Comparison of ENCODE assay signal across 8 mouse cellular contexts in the genomic region with DNA sequence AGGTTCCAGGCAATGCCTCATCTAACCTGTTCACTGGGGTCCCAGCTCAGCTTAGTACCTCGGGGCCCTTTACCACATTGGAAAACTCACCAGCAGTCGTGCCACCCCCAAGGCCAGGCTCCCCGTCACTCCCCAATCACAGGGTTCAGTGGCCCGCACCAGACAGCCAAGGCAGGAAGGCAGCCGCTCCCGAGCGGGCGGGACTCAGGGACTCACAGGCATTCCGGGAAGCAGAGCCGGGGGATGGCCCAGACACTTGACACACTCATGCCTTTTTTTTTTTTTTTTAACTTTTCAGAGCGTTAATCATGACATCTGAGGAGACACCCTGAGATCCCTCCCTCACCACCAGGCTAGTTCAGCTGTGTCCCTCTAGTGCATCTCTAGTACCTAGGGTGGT. TPM values are rescaled to one million over a fixed set of nuclear protein-coding genes. Genes with fewer than 3 reads are reported as not detected.
A peak's percentile ranks its signal among the peaks of the same experiment; 100 is the strongest.
DNase-seq lines count a peak whose midpoint lies in the region; ATAC-seq and TF ChIP-seq lines count a peak whose summit lies in the region.

No protein-coding gene starts in this region.

- no peaks in the 10 kb centered on the region for H3K36me3 ChIP-seq in embryonic facial prominence, embryonic 14.5 days (ENCODE audit: control insufficient read depth, insufficient read depth, low read length)
- no peaks in the 10 kb centered on the region for H3K36me3 ChIP-seq in kidney, adult 2 months (ENCODE audit: control insufficient read depth, insufficient read depth, low read length)
- no peaks in the 10 kb centered on the region for H3K36me3 ChIP-seq in lung, postnatal 0 days (ENCODE audit: insufficient read depth, low read length)

- H3K27ac ChIP-seq in embryonic facial prominence, embryonic 14.5 days (replicated peaks; ENCODE audit: low read depth, low read length) = no peak overlapping the region
- no peak overlapping the region; the same call in 1 of the 2 replicates for H3K27ac ChIP-seq in kidney, adult 2 months (ENCODE audit: insufficient read depth, low read depth, low read length)
- peak overlapping the region; percentile 85 for H3K27ac ChIP-seq in lung, postnatal 0 days (ENCODE audit: low read length)

- H3K27me3 ChIP-seq in embryonic facial prominence, embryonic 14.5 days (replicated peaks; ENCODE audit: control insufficient read depth, insufficient read depth, low read length) = no peaks in the 10 kb centered on the region
- no peaks in the 10 kb centered on the region for H3K27me3 ChIP-seq in kidney, adult 2 months (replicated peaks; ENCODE audit: control insufficient read depth, insufficient read depth, low read length)
- no peaks in the 10 kb centered on the region for H3K27me3 ChIP-seq in lung, postnatal 0 days (replicated peaks; ENCODE audit: insufficient read depth, low read length)

- peak; percentile 66 to 76 for DNase-seq in lung, adult 18-20 months
- DNase-seq in lung, postnatal 25 days (ENCODE audit: low spot score) = no peak
- DNase-seq in embryonic facial prominence, embryonic 14.5 days (ENCODE audit: low spot score) = no peak
- peak; percentile 73 for DNase-seq in kidney, adult 2 months
- peak; percentile 71 for DNase-seq in lung, postnatal 0 days (ENCODE audit: low spot score)
- DNase-seq in embryo, embryonic 9.5 days (ENCODE audit: extremely low spot score) = no peak
- no peak for DNase-seq in embryo, embryonic 10.5 days (ENCODE audit: low spot score)
- no peak for DNase-seq in spleen, postnatal 14 days (ENCODE audit: low spot score in 2 of 2)

- H3K4me3 ChIP-seq in embryonic facial prominence, embryonic 14.5 days (ENCODE audit: low read depth, low read length) = peak overlapping the region; percentile 92; the same call in 1 of the 2 replicates
- H3K4me3 ChIP-seq in kidney, adult 2 months (ENCODE audit: insufficient read depth, low read depth, low read length) = peak overlapping the region; percentile 95; the same call in 1 of the 2 replicates
- peak overlapping the region; percentile 95; the same call in 1 of the 2 replicates for H3K4me3 ChIP-seq in lung, postnatal 0 days (ENCODE audit: low read depth, low read length)

- no peak overlapping the region for H3K9ac ChIP-seq in embryonic facial prominence, embryonic 14.5 days (ENCODE audit: low read depth, low read length)
- 0 out of 2 replicates have a peak overlapping the region, but pooled peaks have one; percentile 96 for H3K9ac ChIP-seq in lung, postnatal 0 days (replicated peaks; ENCODE audit: low read depth)

- no peaks in the 10 kb centered on the region for H3K9me3 ChIP-seq in embryonic facial prominence, embryonic 14.5 days (ENCODE audit: control insufficient read depth, low read length)
- no peaks in the 10 kb centered on the region for H3K9me3 ChIP-seq in lung, postnatal 0 days (ENCODE audit: low read length)

- peak; percentile 20; the same call in 1 of the 2 replicates for TF ChIP-seq EP300 in lung, postnatal 0 days (IDR thresholded peaks at IDR 0.05)

- no peak for TF ChIP-seq CTCF in kidney, adult 2 months (conservative IDR thresholded peaks at IDR 0.05; ENCODE audit: insufficient read depth, insufficient read length, low read depth, low read length)
- no peak for TF ChIP-seq CTCF in lung, postnatal 0 days (IDR thresholded peaks at IDR 0.05)

- ATAC-seq in embryonic facial prominence, embryonic 14.5 days (ENCODE audit: low read depth) = no peak
- peak; percentile 52 for ATAC-seq in lung, postnatal 0 days

- no peak for TF ChIP-seq POLR2A in kidney, adult 2 months (IDR thresholded peaks at IDR 0.05; ENCODE audit: low read depth, low read length)

- 65% methylated on average over 11 of the region's 11 CpGs for WGBS in embryonic facial prominence, embryonic 14.5 days
- 16% methylated on average over 11 of the region's 11 CpGs for WGBS in kidney, adult 2 months
- 31% methylated on average over 11 of the region's 11 CpGs for WGBS in lung, postnatal 0 days

- H3K4me2 ChIP-seq in embryonic facial prominence, embryonic 14.5 days (ENCODE audit: low read depth, low read length) = peak overlapping the region; percentile 96
- H3K4me2 ChIP-seq in lung, postnatal 0 days (replicated peaks; ENCODE audit: low read depth, low read length) = peak overlapping the region; percentile 97

- peaks cover 20% of the 10 kb centered on the region for H3K4me1 ChIP-seq in embryonic facial prominence, embryonic 14.5 days (ENCODE audit: control insufficient read depth, insufficient read depth, low read length)
- H3K4me1 ChIP-seq in kidney, adult 2 months (ENCODE audit: control insufficient read depth, insufficient read depth, low read length) = peaks cover 30% of the 10 kb centered on the region
- H3K4me1 ChIP-seq in lung, postnatal 0 days (ENCODE audit: insufficient read depth, low read depth, low read length) = peaks cover 38% of the 10 kb centered on the region

RNA-seq across cellular contexts. Expression of a gene that starts 4.4 kb away (rescaled TPM):
- polyA plus RNA-seq in embryonic facial prominence, embryonic 14.5 days (2014; fragmentation: Nextera tagmentation; extraction: Ambion mirVana) = 12.8 and 14.1 TPM in 2 replicates
- 27.7 and 30.8 TPM in 2 replicates for polyA plus RNA-seq in kidney, adult 2 months (2012; rRNA removed)
- polyA plus RNA-seq in lung, postnatal 0 days (2015; fragmentation: Nextera tagmentation; extraction: Ambion mirVana) = 17.5 and 26.4 TPM in 2 replicates

RNA-seq across cellular contexts. Expression of a gene that starts 14.6 kb away (rescaled TPM):
- polyA plus RNA-seq in embryonic facial prominence, embryonic 14.5 days (2014; fragmentation: Nextera tagmentation; extraction: Ambion mirVana) = 32.6 and 32.7 TPM in 2 replicates
- polyA plus RNA-seq in kidney, adult 2 months (2012; rRNA removed) = 114 and 117 TPM in 2 replicates
- polyA plus RNA-seq in lung, postnatal 0 days (2015; fragmentation: Nextera tagmentation; extraction: Ambion mirVana) = 19.0 and 19.8 TPM in 2 replicates

RNA-seq across cellular contexts. Expression of a gene that starts 37.5 kb away (rescaled TPM):
- polyA plus RNA-seq in embryonic facial prominence, embryonic 14.5 days (2014; fragmentation: Nextera tagmentation; extraction: Ambion mirVana) = 474 and 475 TPM in 2 replicates
- polyA plus RNA-seq in kidney, adult 2 months (2012; rRNA removed) = 1,948 and 2,036 TPM in 2 replicates
- polyA plus RNA-seq in lung, postnatal 0 days (2015; fragmentation: Nextera tagmentation; extraction: Ambion mirVana) = 463 and 491 TPM in 2 replicates

RNA-seq across cellular contexts. Expression of a gene that starts 39.7 kb away (rescaled TPM):
- polyA plus RNA-seq in embryonic facial prominence, embryonic 14.5 days (2014; fragmentation: Nextera tagmentation; extraction: Ambion mirVana) = 7.3 and 9.0 TPM in 2 replicates
- 8.1 and 8.7 TPM in 2 replicates for polyA plus RNA-seq in kidney, adult 2 months (2012; rRNA removed)
- polyA plus RNA-seq in lung, postnatal 0 days (2015; fragmentation: Nextera tagmentation; extraction: Ambion mirVana) = 5.1 and 5.5 TPM in 2 replicates

RNA-seq across cellular contexts. Expression of a gene that starts 47.1 kb away (rescaled TPM):
- polyA plus RNA-seq in embryonic facial prominence, embryonic 14.5 days (2014; fragmentation: Nextera tagmentation; extraction: Ambion mirVana) = 34.2 and 37.0 TPM in 2 replicates
- polyA plus RNA-seq in kidney, adult 2 months (2012; rRNA removed) = 65.6 and 67.0 TPM in 2 replicates
- 13.2 and 14.2 TPM in 2 replicates for polyA plus RNA-seq in lung, postnatal 0 days (2015; fragmentation: Nextera tagmentation; extraction: Ambion mirVana)

Comparison
In these comparisons a context has a peak if more than half of its experiments do, and no peak if none do; other contexts are left out.
1. DNase-seq: peak in lung, adult 18-20 months (2 of 2), kidney, adult 2 months (single experiment) and lung, postnatal 0 days (single experiment); none in lung, postnatal 25 days (single experiment), embryonic facial prominence, embryonic 14.5 days (single experiment), embryo, embryonic 9.5 days (single experiment), embryo, embryonic 10.5 days (single experiment) and spleen, postnatal 14 days (0 of 2).
2. Peak in every context shown above with its lines, with median percentiles within 50 percentile points of each other: H3K4me3 ChIP-seq.